Mouse (Mus musculus) liver, embryonic 11.5 days (tissue): Measurements from ENCODE around the gene Ptprg. TPM values are rescaled to one million over a fixed set of nuclear protein-coding genes. Genes with fewer than 3 reads are reported as not detected.
A peak's percentile ranks its signal among the peaks of the same experiment; 100 is the strongest.
"Not testable (repeated sequence)": the region's sequence is repeated elsewhere in the genome, so short reads cannot be mapped to it uniquely, and the experiment has no call there.

ENCODE experiments used
- ATAC-seq: fragments of 200-750 bp; cut with Nextera tagmentation; replicated peaks from 2 replicates; pipeline ENCODE4 v1.8.0; 2017; ENCODE audit warnings: moderate number of reproducible peaks, mild to moderate bottlenecking, moderate TSS enrichment, moderate library complexity; ENCODE audit not compliant: low FRiP score
- DNase-seq: peaks from one replicate; pipeline ENCODE4 v3.0.0-alpha.2; 2017; ENCODE audit warnings: low spot score
- H3K27ac ChIP-seq: fragments of 300-500 bp; sonication (generic); 2 replicates; pipeline ENCODE4 v1.5.1; 2014; ENCODE audit warnings: mild to moderate bottlenecking, low read depth, low read length, control low read depth
- H3K27me3 ChIP-seq: fragments of 300-500 bp; sonication (generic); replicated peaks from 2 replicates; pipeline ENCODE4 v1.6.1; 2014; ENCODE audit warnings: low read length, mixed read lengths; ENCODE audit not compliant: control insufficient read depth, insufficient read depth
- H3K36me3 ChIP-seq: fragments of 300-500 bp; sonication (generic); 2 replicates; pipeline ENCODE4 v1.6.1; 2014; ENCODE audit warnings: mild to moderate bottlenecking, low read length, moderate library complexity, mixed read lengths; ENCODE audit not compliant: control insufficient read depth, insufficient read depth
- H3K4me1 ChIP-seq: fragments of 300-500 bp; sonication (generic); replicated peaks from 2 replicates; pipeline ENCODE4 v1.6.1; 2014; ENCODE audit warnings: low read length, mixed read lengths; ENCODE audit not compliant: control insufficient read depth, insufficient read depth
- H3K4me2 ChIP-seq: fragments of 300-500 bp; sonication (generic); 2 replicates; pipeline ENCODE4 v1.6.1; 2014; ENCODE audit warnings: mild to moderate bottlenecking, control low read depth, moderate library complexity
- H3K4me3 ChIP-seq: fragments of 300-500 bp; sonication (generic); 2 replicates; pipeline ENCODE4 v1.5.1; 2014; ENCODE audit warnings: low read depth, low read length, control low read depth
- H3K9ac ChIP-seq: fragments of 300-500 bp; sonication (generic); 2 replicates; pipeline ENCODE4 v1.6.1; 2014; ENCODE audit warnings: low read depth, low read length, control low read depth
- H3K9me3 ChIP-seq: fragments of 300-500 bp; sonication (generic); 2 replicates; pipeline ENCODE4 v1.6.1; 2016; ENCODE audit warnings: low read length, inconsistent platforms, mixed read lengths; ENCODE audit not compliant: control insufficient read depth
- WGBS: fragments of 180-500 bp; shearing (Covaris S2); extraction: QIAGEN DNeasy Blood & Tissue Kit; methylation state at CpG from one replicate; pipeline ENCODE4 v1.1.7; 2014; 5-methylcytosine and 5-hydroxymethylcytosine counted together
- polyA plus RNA-seq: library from polyadenylated mRNA; unstranded; fragments of >200 nt; fragmentation: Nextera tagmentation; extraction: Ambion mirVana; gene quantifications from 2 replicates; pipeline ENCODE4 v1.2.1, GENCODE M21; 2014

Ptprg gene
- polyA plus RNA-seq, 1 experiment from 2014 or later, result 8.6 TPM

GRCm38 (mm10) chr14:12221571-12221970 lies 668.2 kb downstream of the Ptprg start:
- H3K4me1 ChIP-seq, result no peaks in the 10 kb centered on the region
- H3K27ac ChIP-seq, result no peak overlapping the region
- ATAC-seq (no peak), DNase-seq (no peak)
- no peaks in the 10 kb centered on the region for H3K9me3 ChIP-seq
- no peak overlapping the region for H3K9ac ChIP-seq
- 84% methylated on average over 5 of the region's 5 CpGs for WGBS
- H3K4me3 ChIP-seq, result no peak overlapping the region
- no peaks in the 10 kb centered on the region for H3K36me3 ChIP-seq
- H3K4me2 ChIP-seq, result no peak overlapping the region
- no peaks in the 10 kb centered on the region for H3K27me3 ChIP-seq

DNA sequence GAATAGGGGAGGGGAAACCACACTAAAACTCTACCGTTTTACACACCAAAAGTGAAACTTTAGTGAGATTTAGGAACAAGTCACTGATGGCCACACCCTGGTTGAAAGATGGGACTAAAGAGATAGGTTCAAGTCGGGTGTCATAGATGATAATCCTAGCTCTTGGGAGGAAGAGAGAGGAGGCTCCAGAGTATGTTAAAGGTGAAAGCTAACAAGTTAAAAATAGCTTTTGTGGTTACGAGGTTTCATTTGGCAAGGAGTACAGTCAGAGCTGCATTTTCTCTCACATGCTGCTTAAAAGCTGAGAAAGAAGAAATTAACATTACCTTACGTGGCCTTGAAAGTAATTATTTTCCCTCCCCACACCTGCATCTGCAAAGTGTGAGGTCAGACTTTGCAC lies 690.4 kb downstream of the Ptprg start:
- no peak overlapping the region for H3K4me3 ChIP-seq
- no peaks in the 10 kb centered on the region; the same call in 1 of the 2 replicates for H3K36me3 ChIP-seq
- no peak overlapping the region for H3K4me2 ChIP-seq
- DNase-seq (no peak), ATAC-seq (no peak)
- H3K4me1 ChIP-seq, result no peaks in the 10 kb centered on the region
- 50% methylated on average over 4 of the region's 4 CpGs for WGBS
- H3K9ac ChIP-seq, result no peak overlapping the region
- no peaks in the 10 kb centered on the region for H3K27me3 ChIP-seq
- H3K27ac ChIP-seq, result no peak overlapping the region
- no peaks in the 10 kb centered on the region for H3K9me3 ChIP-seq

GRCm38 (mm10) chr14:12276031-12276430 lies 722.7 kb downstream of the Ptprg start:
- 62% methylated on average over 3 of the region's 3 CpGs for WGBS

DNA sequence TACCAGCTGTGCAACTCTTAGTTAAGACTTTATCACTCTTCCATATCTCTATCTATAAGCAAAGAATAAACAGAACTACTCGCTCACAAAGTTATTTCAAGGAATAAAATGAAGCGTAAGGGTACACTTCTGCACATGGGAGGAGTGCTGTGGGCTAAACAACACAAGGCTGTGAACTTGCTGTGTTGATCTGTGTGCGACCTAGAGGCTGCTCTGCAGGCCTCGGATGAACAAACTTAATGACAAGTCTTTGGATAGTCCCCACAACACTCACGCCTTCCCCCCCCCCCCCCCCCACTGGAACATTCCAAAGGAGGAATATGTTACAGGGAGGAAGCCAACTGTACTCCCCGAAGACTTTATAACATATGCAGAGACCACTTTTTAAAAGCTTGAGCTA lies 730.3 kb downstream of the Ptprg start, which contains the start of gene Gm49355:
TSS of gene Gm49355 (plus strand) at position 336 of the 400 bp plus-strand sequence.
- H3K4me3 ChIP-seq, result peak within 1 kb of the TSS; percentile 71
- H3K36me3 ChIP-seq, result no peaks in the 10 kb centered on the region; the same call in 1 of the 2 replicates
- DNase-seq (no peak), ATAC-seq (peak; percentile 3; the same call in 1 of the 2 replicates)
- H3K4me1 ChIP-seq, result no peaks in the 10 kb centered on the region
- no peaks in the 10 kb centered on the region for H3K9me3 ChIP-seq
- 75% methylated on average over 6 of the region's 6 CpGs for WGBS
- H3K9ac ChIP-seq, result peak within 1 kb of the TSS; percentile 85
- peak within 1 kb of the TSS; percentile 67 for H3K4me2 ChIP-seq
- H3K27me3 ChIP-seq, result no peaks in the 10 kb centered on the region
- peak within 1 kb of the TSS; percentile 86 for H3K27ac ChIP-seq

More at GRCm38 (mm10) chr14:12276031-12276430, 722.7 kb downstream of the Ptprg start:
- Histone ChIP-seq H3K4me1 (no peaks in the 10 kb centered on the region), H3K27ac (no peak overlapping the region), H3K4me2 (no peak overlapping the region), H3K27me3 (no peaks in the 10 kb centered on the region), H3K4me3 (no peak overlapping the region), H3K9me3 (no peaks in the 10 kb centered on the region), H3K9ac (no peak overlapping the region), H3K36me3 (no peaks in the 10 kb centered on the region)
- DNase-seq (no peak), ATAC-seq (no peak)

DNA sequence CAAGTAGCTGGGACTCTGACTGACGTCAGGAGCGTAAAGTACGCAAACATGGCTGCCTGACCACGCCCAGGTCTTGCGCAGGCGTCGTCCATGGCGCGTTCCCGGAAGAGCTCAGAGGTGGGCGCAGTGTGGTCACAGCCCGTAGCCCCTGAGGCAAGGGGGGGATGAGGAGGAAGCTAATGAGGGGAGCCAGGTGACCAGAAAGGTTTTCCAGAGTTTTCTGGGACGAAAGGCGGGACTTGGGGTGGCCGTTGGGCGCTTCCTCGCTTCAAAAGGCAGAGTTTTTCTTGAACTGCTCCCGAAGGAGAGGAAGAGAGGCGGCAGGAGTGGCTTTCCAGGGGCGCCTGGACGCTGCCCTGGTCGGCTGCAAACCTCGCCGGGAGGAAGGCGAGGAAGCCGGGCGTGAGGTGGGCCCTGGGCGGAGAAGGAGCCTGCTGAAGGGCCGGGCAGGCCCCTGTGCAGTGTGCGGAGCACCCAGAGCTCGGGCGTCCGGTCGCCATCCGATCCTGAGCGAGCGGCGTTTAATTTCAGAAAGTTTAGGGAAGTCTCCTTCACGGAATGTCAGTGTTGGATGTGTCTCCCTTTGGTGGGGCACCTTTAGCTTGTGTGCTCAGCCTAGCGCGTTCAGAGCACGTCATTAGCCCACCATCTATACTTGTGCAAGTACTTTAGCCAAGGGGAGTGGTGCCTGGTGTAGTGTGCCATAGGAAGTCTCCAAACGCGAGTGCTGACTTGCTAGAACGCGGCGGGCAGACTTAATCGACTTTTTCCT lies 731.0 kb downstream of the Ptprg start, which contains the start of gene 3830406C13Rik:
TSS of gene 3830406C13Rik (plus strand) at position 33 of the 772 bp plus-strand sequence.
- no peaks in the 10 kb centered on the region; the same call in 1 of the 2 replicates for H3K36me3 ChIP-seq
- no peaks in the 10 kb centered on the region for H3K27me3 ChIP-seq
- peak; percentile 94 for ATAC-seq
- H3K4me1 ChIP-seq, result no peaks in the 10 kb centered on the region
- H3K4me2 ChIP-seq, result peak within 1 kb of the TSS; percentile 67
- H3K9me3 ChIP-seq, result no peaks in the 10 kb centered on the region
- peak; percentile 83 for DNase-seq
- peak within 1 kb of the TSS; percentile 71 for H3K4me3 ChIP-seq
- peak within 1 kb of the TSS; percentile 86 for H3K27ac ChIP-seq
- peak within 1 kb of the TSS; percentile 85 for H3K9ac ChIP-seq
- WGBS, result 1% methylated on average over 48 of the region's 48 CpGs

- not testable (repeated sequence) for H3K27me3 ChIP-seq, DNase-seq, H3K27ac ChIP-seq, H3K36me3 ChIP-seq, H3K4me3 ChIP-seq, H3K9ac ChIP-seq, H3K9me3 ChIP-seq, H3K4me1 ChIP-seq, ATAC-seq, H3K4me2 ChIP-seq
Measured at GRCm38 (mm10) chr14:12289747-12290146, 736.4 kb downstream of the Ptprg start.

Other genes with a start within 250 kb of the Ptprg start
- 2.4 and 2.7 TPM in 2 replicates for gene Gm3839, start 196.8 kb upstream of the Ptprg start, polyA plus RNA-seq